Mouse (Mus musculus): ENCODE data around the gene Jup. TPM values are rescaled to one million over a fixed set of nuclear protein-coding genes. Genes with fewer than 3 reads are reported as not detected.

The Jup gene
- polyA plus RNA-seq, 1 experiment from 2014 or later: 309 TPM

GRCm38 (mm10) chr11:100395200-100395599 is 2.4 kb downstream of the Jup start:
- H3K27ac ChIP-seq: no peak overlapping the region
- no peak overlapping the region for H3K9ac ChIP-seq

DNA sequence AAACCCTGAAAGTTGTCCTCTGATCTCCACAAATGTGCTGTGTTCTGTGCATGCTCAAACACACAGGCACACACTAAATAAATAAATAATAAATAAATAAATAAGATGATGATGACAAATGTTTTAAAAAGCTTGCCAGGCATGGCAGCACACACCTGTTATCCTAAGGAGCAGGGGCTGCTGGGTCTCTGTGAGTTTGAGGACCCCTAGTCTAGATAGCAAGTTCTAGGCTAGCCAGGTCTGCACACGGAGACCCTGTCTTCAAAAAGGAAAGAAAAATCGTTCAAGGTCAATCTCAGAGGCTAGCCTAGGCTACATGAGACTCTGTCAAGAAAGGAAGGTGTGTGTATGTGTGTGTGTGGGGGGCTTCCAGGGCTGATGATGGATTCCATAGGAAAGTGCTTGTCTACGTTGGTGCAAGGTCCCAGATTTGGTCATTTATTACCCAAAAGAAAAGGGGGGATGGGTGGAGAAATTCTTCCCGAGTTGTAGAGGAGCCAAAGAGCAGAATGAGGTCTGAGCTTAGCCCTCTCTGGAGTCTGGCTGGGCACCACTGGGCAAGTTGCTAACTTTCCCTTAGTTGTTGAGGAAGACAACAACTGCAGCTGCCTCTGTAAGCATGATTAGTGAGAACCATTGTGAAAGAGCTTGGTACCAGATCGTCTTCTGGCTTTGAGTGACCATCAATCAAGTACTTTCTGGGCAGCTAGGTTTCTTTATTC is 3.0 kb downstream of the Jup start:
- 61% methylated on average over 5 of the region's 5 CpGs for WGBS
- H3K27ac ChIP-seq: no peak overlapping the region
- no peak overlapping the region for H3K9ac ChIP-seq

More at GRCm38 (mm10) chr11:100395200-100395599, 2.4 kb downstream of the Jup start:
- no peaks in the 10 kb centered on the region for H3K9me3 ChIP-seq
- H3K4me3 ChIP-seq: peak overlapping the region; percentile 75
- peaks cover 69% of the 10 kb centered on the region for H3K4me1 ChIP-seq
- H3K36me3 ChIP-seq: no peaks in the 10 kb centered on the region
- H3K4me2 ChIP-seq: peak overlapping the region; percentile 83
- WGBS: 30% methylated on average over 11 of the region's 11 CpGs
- ATAC-seq (ENCODE audit: insufficient number of reproducible peaks, low FRiP score, low TSS enrichment, low read depth): no peak
- no peaks in the 10 kb centered on the region for H3K27me3 ChIP-seq

DNA sequence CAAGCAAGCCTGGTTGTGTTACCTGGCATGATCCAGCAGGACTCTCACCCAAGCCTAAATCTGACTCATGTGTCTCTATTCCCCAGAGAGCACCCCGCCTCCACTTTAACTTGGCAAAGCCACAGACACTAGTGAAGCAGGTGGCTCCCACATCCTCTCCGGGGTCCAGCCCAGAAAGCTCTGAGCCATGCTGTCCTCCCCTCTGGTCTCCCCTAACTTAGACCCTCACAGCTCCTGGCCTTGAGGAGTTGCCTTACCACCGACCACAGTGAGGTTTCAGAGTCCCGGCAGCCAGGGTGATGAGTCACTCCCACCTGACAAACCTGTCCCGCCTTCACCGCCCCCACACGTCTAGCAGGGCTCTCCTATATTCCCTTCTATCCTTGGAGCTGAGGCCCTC is 3.8 kb downstream of the Jup start:
- 56% methylated on average over 7 of the region's 7 CpGs for WGBS
- Histone ChIP-seq H3K27ac (peak overlapping the region; percentile 65), H3K4me2 (0 out of 2 replicates have a peak overlapping the region, but pooled peaks have one; percentile 10), H3K4me1 (peaks cover 72% of the 10 kb centered on the region), H3K9me3 (no peaks in the 10 kb centered on the region), H3K27me3 (no peaks in the 10 kb centered on the region), H3K9ac (no peak overlapping the region), H3K4me3 (peak overlapping the region; percentile 1; the same call in 1 of the 2 replicates), H3K36me3 (no peaks in the 10 kb centered on the region)
- ATAC-seq (ENCODE audit: insufficient number of reproducible peaks, low FRiP score, low TSS enrichment, low read depth): no peak

More for the DNA sequence above, 3.0 kb downstream of the Jup start:
- Histone ChIP-seq H3K27me3 (no peaks in the 10 kb centered on the region), H3K9me3 (no peaks in the 10 kb centered on the region), H3K4me3 (peak overlapping the region; percentile 75), H3K36me3 (no peaks in the 10 kb centered on the region), H3K4me1 (peaks cover 70% of the 10 kb centered on the region), H3K4me2 (peak overlapping the region; percentile 83; the same call in 1 of the 2 replicates)
- ATAC-seq (ENCODE audit: insufficient number of reproducible peaks, low FRiP score, low TSS enrichment, low read depth): no peak

GRCm38 (mm10) chr11:100392958-100393357 is 4.6 kb downstream of the Jup start:
- H3K4me3 ChIP-seq: no peak overlapping the region
- 66% methylated on average over 5 of the region's 5 CpGs for WGBS
- H3K36me3 ChIP-seq: no peaks in the 10 kb centered on the region
- no peak for ATAC-seq (ENCODE audit: insufficient number of reproducible peaks, low FRiP score, low TSS enrichment, low read depth)
- no peak overlapping the region for H3K4me2 ChIP-seq
- H3K9me3 ChIP-seq: no peaks in the 10 kb centered on the region
- H3K4me1 ChIP-seq: peaks cover 78% of the 10 kb centered on the region
- no peaks in the 10 kb centered on the region for H3K27me3 ChIP-seq
- H3K27ac ChIP-seq: peak overlapping the region; percentile 65
- no peak overlapping the region for H3K9ac ChIP-seq

DNA sequence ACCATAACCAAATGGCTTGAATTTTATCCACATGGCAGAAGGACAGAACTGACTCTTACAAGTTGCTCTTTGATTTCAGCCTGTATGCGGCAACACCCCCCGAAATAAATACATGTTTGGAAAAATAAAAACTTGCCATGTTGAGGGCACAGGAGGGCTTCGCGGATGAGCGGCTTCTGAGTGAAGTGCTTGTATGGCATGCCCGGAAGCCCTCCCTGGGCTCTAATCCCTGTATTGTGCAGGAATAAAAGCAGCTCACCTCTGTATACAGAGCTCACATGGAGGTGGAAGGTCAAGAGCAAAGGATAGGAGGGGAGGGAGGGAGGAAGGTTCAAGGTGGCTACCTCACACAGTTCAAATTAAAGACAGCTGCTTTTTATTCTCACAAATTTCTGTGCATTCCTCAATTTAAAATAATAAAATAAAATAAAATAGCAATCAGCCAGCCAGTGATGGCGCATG is 5.6 kb downstream of the Jup start:
- whole genome bisulfite sequencing: 92% methylated on average over 7 of the region's 7 CpGs
- H3K9me3 ChIP-seq: no peaks in the 10 kb centered on the region
- no peak for ATAC-seq (ENCODE audit: insufficient number of reproducible peaks, low FRiP score, low TSS enrichment, low read depth)

DNA sequence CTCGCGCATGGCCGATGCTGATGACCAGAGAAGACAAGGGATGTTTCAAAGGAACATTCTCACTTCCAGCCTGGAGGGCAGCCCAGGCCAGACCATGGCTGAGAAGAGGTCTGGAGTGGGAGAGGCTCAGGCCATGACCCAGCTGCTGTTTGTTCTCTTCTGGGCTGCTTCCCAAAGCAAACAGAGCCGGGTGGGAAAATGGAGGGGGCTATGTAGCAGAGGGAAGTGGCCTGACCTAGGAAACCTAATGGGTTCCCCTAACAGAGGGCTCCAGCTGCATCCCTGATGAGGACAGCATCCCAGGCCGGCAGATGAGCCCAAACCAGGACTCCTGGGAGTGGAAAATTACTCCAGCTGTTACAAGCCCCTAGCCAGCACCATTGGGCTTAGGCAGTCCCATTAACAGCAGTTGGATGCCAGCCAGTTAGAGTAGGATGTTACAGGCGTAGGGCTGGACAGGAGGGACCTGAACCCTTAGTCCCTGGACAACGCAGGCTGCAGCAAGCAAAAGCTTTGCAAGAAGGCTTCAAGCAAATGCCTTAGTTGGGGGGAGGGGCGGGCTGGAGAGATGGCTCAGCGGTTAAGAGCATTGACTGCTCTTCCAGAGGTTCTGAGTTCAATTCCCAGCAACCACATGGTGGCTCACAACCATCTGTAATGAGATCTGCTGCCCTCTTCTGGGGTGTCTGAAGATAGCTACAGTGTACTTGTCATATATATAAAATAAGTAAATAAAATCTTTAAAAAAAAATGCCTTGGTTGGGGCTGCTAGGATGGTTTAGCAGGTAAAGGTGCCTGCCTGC is 6.3 kb downstream of the Jup start:
- H3K4me2 ChIP-seq: no peak overlapping the region
- 56% methylated on average over 9 of the region's 9 CpGs for WGBS
- H3K4me3 ChIP-seq: no peak overlapping the region
- H3K36me3 ChIP-seq: no peaks in the 10 kb centered on the region
- no peaks in the 10 kb centered on the region for H3K9me3 ChIP-seq
- H3K9ac ChIP-seq: no peak overlapping the region
- peak; percentile 50; the same call in 1 of the 2 replicates for ATAC-seq (ENCODE audit: insufficient number of reproducible peaks, low FRiP score, low TSS enrichment, low read depth)
- H3K27ac ChIP-seq: peak overlapping the region; percentile 51
- peaks cover 80% of the 10 kb centered on the region for H3K4me1 ChIP-seq
- H3K27me3 ChIP-seq: no peaks in the 10 kb centered on the region

More for the DNA sequence above, 5.6 kb downstream of the Jup start:
- Histone ChIP-seq H3K4me3 (no peak overlapping the region), H3K4me1 (peaks cover 80% of the 10 kb centered on the region), H3K27me3 (no peaks in the 10 kb centered on the region), H3K4me2 (no peak overlapping the region), H3K9ac (no peak overlapping the region), H3K27ac (no peak overlapping the region), H3K36me3 (no peaks in the 10 kb centered on the region)

DNA sequence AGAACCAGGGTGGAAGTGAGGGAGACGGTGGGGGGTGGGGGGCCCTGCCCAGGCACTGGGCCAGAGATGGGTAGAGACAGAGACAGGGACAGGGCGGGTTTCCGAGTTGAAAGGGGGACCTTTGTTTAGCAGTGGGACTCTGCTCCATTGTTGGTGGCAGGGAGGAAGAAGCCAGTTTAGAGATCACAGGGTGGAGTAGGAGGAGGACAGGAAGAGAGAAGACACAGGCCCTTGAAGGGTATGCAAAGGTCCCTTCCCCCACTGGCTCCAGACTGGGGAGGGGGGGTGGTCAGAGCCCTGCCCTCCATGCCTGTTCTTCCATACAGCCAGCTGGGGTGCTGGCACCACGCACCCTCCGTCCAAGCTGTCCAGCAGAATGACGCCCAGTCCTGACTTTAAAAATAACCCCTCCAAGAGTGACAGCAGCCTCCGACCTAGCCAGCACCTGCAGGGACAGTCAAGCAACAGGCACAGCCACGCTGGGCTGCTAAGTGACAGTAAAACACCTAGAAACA is 7.6 kb downstream of the Jup start:
- peaks cover 71% of the 10 kb centered on the region for H3K4me1 ChIP-seq
- 53% methylated on average over 8 of the region's 8 CpGs for WGBS

GRCm38 (mm10) chr11:100388588-100388987 is 9.0 kb downstream of the Jup start:
- H3K36me3 ChIP-seq: peaks cover 17% of the 10 kb centered on the region
- H3K9me3 ChIP-seq: no peaks in the 10 kb centered on the region
- peak overlapping the region; percentile 77 for H3K27ac ChIP-seq
- WGBS: 69% methylated on average over 6 of the region's 6 CpGs
- no peaks in the 10 kb centered on the region for H3K27me3 ChIP-seq
- H3K4me3 ChIP-seq: no peak overlapping the region
- H3K4me1 ChIP-seq: peaks cover 62% of the 10 kb centered on the region
- H3K4me2 ChIP-seq: peak overlapping the region; percentile 31
- no peak for ATAC-seq (ENCODE audit: insufficient number of reproducible peaks, low FRiP score, low TSS enrichment, low read depth)
- no peak overlapping the region for H3K9ac ChIP-seq

More for the DNA sequence above, 7.6 kb downstream of the Jup start:
- Histone ChIP-seq H3K27ac (peak overlapping the region; percentile 77), H3K9ac (no peak overlapping the region), H3K4me2 (no peak overlapping the region), H3K36me3 (peaks cover 7% of the 10 kb centered on the region), H3K9me3 (no peaks in the 10 kb centered on the region), H3K4me3 (no peak overlapping the region), H3K27me3 (no peaks in the 10 kb centered on the region)
- ATAC-seq (ENCODE audit: insufficient number of reproducible peaks, low FRiP score, low TSS enrichment, low read depth): no peak

GRCm38 (mm10) chr11:100387589-100388375 is 9.8 kb downstream of the Jup start:
- Histone ChIP-seq H3K27me3 (no peaks in the 10 kb centered on the region), H3K36me3 (peaks cover 24% of the 10 kb centered on the region), H3K4me1 (peaks cover 54% of the 10 kb centered on the region), H3K4me3 (no peak overlapping the region), H3K9ac (0 out of 2 replicates have a peak overlapping the region, but pooled peaks have one; percentile 5), H3K4me2 (peak overlapping the region; percentile 31), H3K9me3 (no peaks in the 10 kb centered on the region), H3K27ac (peak overlapping the region; percentile 77)
- WGBS: 28% methylated on average over 14 of the region's 14 CpGs
- no peak for ATAC-seq (ENCODE audit: insufficient number of reproducible peaks, low FRiP score, low TSS enrichment, low read depth)

DNA sequence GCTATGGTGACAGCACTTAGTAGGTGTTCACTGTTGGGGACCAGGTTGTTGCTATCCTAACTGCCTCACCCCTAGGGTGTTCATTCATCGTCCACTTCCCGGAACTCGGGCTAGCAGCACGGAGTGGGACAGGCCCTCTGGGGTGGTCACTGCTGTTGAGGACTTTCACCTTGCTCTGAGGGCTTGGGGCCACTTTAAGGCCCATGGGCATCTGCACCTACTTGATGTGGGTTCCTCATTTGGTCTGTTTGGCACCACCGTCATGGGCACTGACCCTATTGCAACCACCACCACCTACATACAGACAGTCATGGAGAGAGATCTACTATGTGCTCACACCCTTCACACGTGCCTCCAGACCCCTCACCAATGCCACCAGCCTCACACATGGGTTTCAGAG is 10.5 kb downstream of the Jup start:
- no peak overlapping the region; the same call in 1 of the 2 replicates for H3K4me2 ChIP-seq
- no peak overlapping the region for H3K9ac ChIP-seq
- no peak for ATAC-seq (ENCODE audit: insufficient number of reproducible peaks, low FRiP score, low TSS enrichment, low read depth)

GRCm38 (mm10) chr11:100386586-100386985 is 11.0 kb downstream of the Jup start:
- WGBS: 41% methylated on average over 5 of the region's 5 CpGs
- Histone ChIP-seq H3K9me3 (no peaks in the 10 kb centered on the region), H3K4me3 (no peak overlapping the region), H3K4me2 (0 out of 2 replicates have a peak overlapping the region, but pooled peaks have one; percentile 2), H3K9ac (no peak overlapping the region), H3K27me3 (no peaks in the 10 kb centered on the region), H3K36me3 (peaks cover 33% of the 10 kb centered on the region), H3K27ac (peak overlapping the region; percentile 77), H3K4me1 (peaks cover 50% of the 10 kb centered on the region)
- no peak for ATAC-seq (ENCODE audit: insufficient number of reproducible peaks, low FRiP score, low TSS enrichment, low read depth)

More for the DNA sequence above, 10.5 kb downstream of the Jup start:
- Histone ChIP-seq H3K27ac (peak overlapping the region; percentile 77), H3K4me3 (no peak overlapping the region), H3K4me1 (peaks cover 54% of the 10 kb centered on the region), H3K36me3 (peaks cover 28% of the 10 kb centered on the region), H3K27me3 (no peaks in the 10 kb centered on the region), H3K9me3 (no peaks in the 10 kb centered on the region)
- 85% methylated on average over 6 of the region's 6 CpGs for WGBS
